Mouse (Mus musculus) cerebellum, postnatal 25 days (tissue): ENCODE data around the gene Itga10.
"Not testable (repeated sequence)": the region's sequence is repeated elsewhere in the genome, so short reads cannot be mapped to it uniquely, and the experiment has no call there.

Experiments used
- DNase-seq, 2 experiments: peaks; one replicate each; pipeline ENCODE4 v3.0.0; 2021; ENCODE audit warnings: mixed read lengths in 2 of 2

Itga10 gene

DNA sequence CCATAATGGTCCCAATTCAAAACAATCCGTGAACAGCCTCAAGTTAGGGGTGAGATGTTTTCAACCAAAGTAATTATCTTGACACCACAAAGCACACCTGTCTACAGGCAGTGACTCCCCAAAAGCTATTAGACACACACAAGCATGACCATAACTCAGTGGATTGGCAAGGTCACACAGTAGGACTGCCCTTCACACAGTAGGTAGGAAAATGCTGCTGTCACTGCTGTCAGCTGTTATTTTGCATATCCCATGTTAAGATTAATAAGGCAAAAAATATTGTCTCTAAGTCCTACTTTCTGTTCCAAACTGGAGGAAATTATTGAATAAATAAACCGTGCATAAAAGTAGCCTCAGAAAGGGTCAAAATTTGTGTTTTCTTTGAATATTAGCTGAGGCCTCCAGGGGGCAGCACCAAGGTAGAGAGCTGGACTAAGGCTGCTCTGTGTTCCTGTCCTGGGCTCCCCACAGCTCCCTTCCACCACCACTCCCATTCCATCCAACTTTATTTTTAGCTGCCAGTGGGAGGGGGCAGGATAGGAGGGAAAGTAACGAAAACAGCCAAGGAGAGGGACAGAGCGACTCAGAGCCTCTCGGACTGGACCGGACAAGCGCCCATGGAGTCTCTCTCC, at the start of gene Itga10:
Gene Itga10, plus strand, starts transcription at position 567 of the 632 bp plus-strand sequence.
- DNase-seq, result peak; percentile 39 to 70

DNA sequence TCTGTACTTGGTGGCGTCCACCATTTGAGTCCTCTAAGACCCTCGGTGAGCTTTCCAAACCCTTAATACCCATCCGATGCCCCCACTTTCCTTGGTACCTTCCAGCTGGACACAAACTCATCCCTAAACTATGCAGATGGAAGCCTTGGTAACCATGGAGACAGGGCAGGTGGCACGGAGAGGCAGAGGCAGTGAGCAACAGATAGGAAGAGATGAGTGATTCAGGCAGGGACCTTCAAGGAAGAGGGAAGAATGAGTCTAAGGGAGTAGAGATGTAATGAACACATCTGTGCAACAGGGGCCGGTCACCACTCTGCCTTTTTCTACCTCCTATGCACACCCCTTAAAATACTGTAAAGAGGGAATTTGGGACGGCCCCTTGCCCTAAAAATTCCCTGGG, 49.7 kb upstream of the Itga10 start:
- DNase-seq, result peak; percentile 57 to 64

DNA sequence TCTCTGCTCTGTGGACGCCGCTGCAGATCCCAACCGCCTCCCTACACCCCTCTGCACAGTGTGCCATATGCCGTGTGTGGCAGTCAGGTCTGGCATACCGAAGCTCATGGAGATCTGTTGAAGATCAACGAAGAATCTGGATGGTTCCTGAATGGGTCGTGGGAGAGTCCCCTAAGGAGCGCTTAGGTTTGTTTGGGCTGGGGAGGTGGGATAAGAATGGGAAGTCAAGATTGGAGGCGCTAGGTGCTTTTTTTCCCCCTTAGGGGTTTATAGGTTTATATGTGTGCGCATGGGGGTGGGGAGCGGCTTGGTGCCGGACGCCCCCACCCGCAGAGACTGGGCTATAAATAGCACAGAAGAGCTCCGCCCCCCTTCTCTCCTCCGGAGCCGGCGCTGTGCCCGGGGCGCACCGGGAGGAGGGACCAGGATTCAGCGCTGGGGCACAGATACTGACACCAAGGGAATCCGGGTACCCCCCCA, 49.1 kb upstream of the Itga10 start, which contains the start of gene Ankrd34a:
Gene Ankrd34a, plus strand, starts transcription at position 409 of the 480 bp plus-strand sequence.
- DNase-seq, result peak; percentile 93 to 96

DNA sequence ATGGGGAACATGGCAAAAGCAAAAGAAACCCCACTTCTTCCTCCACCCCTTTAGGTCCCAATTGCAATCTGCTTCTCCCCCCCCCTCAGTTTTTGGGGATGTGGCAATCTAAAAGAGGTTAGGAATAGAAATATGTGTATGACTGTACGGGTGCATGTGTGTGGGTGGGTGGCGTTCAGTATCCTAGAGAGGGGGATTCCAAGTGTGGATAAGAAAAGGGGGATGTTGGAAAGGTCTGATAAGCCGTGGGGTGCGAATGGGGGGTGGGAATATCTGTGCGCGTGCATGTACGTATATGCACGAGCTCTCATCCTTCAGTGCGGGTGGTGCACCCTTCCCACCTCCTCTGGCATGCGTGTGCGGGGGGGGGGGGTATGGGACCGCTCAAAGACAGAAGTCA, 48.5 kb upstream of the Itga10 start:
- peak in 1 of 2 experiments; percentile 65 for DNase-seq

DNA sequence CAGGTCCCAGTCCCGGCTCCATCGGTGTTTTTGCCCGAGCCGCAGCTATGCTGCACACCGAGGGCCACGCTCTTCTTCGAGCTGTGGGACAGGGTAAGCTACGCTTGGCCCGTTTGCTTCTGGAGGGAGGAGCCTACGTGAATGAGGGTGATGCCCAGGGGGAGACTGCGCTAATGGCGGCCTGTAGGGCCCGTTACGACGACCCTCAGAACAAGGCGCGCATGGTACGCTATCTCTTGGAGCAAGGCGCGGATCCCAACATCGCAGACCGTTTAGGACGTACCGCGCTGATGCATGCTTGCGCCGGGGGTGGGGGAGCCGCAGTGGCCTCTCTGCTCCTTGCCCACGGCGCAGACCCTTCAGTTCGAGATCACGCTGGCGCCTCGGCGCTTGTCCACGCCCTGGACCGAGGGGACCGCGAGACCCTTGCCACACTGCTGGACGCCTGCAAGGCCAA, 47.9 kb upstream of the Itga10 start:
- DNase-seq, result peak; percentile 70

DNA sequence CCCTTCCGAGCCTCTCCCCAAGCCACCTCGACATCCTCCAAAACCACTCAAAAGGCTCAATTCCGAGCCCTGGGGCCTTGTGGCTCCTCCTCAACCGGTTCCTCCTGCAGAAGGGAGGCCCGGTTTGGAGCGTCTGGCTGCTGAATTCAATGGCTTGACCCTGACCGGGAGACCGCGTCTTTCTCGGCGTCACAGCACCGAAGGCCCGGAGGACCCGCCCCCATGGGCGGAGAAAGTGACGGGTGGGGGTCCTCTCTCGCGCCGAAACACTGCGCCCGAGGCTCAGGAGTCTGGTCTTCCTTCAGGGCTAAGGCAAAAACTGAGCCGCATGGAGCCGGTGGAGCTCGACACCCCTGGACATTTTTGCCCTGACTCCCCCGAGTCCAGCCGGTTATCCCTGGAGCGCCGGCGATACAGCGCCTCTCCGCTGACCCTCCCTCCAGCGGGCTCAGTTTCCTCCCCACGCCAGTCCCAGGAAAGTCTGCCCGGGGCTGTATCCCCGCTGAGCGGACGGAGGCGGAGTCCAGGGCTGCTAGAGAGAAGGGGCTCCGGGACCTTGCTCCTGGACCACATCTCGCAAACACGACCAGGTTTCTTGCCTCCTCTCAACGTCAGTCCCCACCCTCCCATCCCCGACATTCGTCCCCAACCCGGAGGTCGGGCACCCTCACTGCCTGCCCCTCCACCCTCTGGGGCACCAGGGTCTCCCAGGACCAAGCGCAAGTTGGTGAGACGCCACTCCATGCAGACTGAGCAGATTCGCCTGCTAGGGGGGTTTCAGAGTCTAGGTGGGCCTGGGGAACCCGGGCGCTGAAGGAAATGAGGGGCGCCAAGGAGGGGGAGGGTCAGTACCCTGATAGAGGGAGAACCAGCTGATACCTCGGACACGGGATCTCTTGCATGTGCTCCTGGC, 47.0 kb upstream of the Itga10 start:
- DNase-seq, result peak; percentile 73 to 75

DNA sequence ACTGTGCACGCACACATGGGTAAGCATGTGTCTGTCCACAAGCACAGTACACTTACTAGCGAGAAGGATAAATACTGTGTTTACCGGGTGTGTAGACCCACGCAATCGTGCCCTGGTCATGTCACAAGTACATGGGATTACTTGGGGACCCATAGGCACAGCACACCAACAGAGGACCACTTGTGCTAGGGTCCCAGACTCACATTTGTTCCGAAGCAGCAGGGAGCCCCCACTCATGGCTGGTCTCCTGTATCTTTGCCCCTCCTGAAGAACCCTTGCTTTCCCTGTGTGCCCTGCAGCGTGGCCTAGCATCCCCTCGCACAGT, 46.4 kb upstream of the Itga10 start:
- DNase-seq, result peak in 1 of 2 experiments; percentile 37

DNA sequence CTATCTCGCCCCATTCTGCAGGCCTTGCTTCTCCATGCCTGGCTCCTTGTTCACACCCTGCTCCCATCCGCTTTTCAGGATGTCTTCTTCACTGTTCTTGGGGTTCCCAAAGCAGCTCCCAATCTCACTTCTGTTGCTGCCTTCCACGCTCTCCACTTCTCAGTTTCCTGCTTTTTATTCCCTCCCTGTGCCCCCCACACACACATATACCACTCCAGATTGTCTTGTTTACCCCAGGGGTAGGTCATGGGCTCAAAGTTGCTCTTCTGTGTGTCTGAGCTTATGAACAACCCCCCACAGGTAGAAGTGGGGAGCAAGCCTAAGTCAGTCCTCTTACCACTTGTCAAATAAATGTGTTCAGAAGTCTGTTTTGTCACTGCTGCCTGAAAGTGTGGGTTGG, 46.0 kb upstream of the Itga10 start:
- DNase-seq, result no peak

DNA sequence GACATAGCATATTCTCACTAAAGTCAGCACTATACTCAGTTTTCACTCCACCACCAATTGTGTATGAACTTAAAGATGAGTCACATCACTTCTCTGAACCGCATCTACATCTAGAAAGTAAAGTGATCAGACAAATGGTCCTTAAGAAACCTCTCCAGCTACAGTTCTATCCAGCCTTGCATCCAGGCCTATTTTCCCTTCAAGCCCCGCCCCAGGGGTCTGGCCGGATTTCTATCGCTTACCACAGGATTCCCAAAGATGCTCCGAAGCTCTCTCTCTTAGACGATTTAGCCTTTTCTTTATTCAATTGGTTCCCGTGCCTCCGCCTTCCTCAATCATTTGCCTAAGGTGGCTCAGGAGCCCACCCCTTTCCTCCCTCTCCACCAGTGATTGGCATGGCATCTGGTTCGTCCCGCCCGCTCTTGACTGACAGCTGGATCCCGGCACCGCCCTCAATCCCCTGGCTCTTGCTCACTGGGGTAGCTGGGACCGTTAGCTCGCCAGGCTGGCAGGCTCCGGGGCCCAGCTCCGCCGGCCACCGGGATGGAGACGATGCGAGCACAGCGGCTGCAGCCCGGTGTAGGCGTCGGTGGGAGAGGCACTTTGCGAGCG, 44.6 kb upstream of the Itga10 start, which contains the start of gene Lix1l:
Gene Lix1l, plus strand, starts transcription at position 511 of the 612 bp plus-strand sequence.
- DNase-seq, result peak; percentile 88 to 92

DNA sequence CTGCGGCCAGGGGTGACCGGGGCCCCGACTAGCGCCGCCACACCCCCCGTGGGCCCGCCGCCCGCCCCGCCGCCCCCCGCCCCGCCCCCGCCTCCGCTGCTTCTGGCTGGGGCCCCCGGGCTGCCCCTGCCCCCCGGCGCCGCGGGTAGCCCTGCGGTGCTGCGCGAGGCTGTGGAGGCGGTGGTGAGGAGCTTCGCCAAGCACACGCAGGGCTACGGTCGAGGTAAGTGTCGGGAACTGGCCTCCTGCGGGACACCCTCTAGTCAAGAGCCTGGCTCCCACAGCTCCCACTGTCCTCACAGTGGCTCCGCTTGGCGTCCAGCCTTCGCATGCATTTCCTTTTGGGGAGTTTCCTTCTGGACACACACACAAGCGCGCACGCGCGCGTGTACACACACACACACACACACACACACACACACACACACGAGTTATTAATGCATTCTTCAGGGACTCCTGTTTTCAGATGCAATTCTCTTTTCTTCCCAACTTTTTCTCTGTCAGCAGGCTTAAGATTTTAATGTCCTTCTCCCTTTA, 44.1 kb upstream of the Itga10 start:
- peak; percentile 74 to 80 for DNase-seq

DNA sequence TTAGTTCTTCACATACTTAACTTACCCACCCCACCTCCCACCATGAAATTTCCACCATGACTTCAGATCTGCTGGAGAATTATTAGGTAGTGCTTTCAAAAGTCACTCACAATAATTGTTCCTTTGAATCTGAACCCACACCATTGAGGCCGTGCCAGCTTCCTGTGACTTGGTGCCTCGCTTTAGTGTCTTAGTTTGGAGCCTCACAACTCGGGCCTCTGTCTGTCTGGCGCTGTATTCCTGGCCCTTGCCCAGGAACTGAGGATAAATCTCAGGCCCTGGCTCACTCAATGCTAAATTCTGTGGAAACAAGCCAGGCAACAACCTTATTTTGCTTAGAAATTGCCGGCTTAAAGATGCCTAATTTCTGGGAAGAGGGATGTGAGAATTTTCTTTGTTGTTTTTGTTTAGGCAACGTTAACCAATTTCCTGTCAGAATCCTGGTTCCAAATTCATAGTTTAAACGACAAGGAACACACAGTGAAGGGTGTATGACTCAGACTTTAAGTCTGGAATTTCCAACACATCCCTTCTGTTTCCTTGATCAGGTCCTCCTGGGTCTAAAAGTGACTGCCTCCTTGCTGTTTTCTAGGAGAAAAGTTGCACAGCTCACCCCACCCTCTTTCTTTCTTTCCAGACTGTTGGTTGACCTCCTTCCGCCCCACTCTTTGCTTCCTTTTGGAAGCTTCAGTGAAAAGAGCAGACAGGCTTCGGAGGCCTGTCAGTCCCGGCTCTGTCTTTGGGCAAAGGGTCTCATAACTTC, 43.3 kb upstream of the Itga10 start:
- DNase-seq, result peak in 1 of 2 experiments; percentile 51

DNA sequence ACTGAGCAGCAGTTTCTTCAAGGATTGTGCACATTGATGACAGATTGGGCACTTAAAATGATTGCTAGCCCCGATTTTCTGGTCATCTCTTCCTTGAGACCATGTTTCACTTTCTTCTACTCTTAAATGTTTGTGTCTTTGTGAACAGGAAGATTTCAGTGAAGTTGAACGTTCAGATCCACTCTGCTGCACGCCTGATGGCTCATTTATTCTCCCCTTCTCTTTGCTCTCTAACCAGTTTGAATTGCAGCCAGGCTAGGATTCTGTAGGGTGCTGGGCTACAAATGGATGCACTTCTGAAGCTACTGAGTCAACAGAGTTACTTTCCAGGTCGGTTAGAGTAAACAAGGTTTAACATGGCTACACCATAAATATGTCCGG, 42.7 kb upstream of the Itga10 start:
- no peak for DNase-seq

DNA sequence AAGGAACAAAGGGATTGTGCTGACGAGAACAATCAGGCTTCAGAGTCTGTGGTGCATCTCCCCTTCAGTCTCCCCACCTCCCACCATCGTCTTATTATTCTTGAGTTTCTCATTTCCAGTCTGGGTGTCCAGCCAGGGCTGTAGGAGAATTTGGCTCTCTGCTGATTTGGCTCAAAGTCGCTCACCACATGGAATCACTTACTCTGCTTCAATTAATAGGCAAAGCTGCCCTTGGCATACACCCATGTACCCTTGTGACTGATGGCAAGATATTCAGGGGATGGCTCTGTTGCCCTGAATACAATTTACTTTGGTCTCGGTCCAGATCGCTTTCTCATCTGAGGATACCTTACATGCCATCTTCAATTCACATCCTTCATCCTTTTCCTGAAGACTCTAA, 42.1 kb upstream of the Itga10 start:
- DNase-seq, result peak; percentile 55 to 69

DNA sequence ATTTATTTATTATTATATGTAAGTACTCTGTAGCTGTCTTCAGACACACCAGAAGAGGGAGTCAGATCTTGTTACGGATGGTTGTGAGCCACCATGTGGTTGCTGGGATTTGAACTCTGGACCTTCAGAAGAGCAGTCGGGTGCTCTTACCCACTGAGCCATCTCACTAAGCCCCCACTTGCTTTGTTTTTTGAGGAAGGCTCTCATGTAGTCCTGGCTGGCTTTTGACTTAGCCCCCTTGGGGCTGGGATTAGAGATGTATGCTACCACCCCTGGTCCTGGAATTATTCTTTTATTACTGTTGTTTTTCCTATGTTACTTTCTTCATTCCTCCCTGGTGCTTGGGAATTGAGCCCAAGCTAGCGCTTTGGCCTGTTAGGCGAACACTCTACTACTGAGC, 39.4 kb upstream of the Itga10 start:
- not testable (repeated sequence) for DNase-seq

DNA sequence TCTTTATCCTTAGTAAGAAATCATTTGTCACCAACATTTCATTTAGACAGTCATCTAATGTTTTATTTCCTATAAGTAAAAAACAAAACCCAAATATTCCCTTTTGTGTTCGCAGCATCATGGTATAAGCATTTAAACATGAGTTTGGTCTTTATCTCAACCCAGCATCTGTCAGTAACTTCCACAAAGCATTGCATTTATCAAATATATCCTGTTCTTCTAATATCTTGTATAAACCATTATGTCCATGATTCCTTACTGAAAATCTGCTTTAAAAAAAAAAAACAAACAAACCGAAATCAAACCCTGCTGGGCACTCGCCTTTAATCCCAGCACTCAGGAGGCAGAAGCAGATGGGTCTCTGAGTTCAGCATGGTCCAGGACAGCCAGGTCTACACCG, 38.8 kb upstream of the Itga10 start:
- DNase-seq, result no peak

DNA sequence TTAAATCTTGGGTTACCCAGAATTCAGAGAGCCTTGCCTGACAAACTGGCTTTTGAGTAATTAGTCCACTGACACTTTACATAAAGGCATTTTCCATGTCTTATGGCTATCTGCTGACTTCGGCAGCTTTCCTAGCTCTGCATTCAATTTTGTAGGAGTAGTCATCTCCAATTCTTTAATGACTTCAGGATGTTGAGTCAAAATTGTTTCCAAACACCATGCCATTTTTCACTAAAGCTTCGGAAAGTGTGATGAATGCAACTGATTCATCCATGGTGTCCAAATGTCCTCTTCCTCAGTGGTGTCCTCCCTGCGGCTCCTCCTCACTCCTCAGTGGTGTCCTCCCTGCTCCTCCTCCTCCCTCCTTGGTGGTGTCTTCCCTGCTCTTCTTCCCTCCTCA, 27.4 kb upstream of the Itga10 start:
- no peak for DNase-seq

DNA sequence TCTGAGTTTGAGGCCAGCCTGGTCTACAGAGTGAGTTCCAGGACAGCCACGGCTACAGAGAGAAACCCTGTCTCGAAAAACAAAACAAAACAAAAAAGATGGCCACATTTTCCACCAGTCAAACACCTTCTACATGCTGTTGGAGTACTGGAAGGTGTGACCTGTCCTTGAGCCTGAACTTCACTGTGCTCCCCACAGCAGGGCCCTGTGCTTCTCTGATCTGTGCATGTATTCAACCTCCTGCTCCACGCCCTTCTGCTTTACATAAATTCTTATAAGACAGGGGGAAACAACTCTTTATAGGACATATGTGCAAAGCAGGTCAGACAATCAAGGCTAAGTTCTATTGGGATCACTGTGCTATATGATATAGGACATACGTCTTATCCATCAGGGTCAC, 22.2 kb upstream of the Itga10 start:
- DNase-seq, result no peak

DNA sequence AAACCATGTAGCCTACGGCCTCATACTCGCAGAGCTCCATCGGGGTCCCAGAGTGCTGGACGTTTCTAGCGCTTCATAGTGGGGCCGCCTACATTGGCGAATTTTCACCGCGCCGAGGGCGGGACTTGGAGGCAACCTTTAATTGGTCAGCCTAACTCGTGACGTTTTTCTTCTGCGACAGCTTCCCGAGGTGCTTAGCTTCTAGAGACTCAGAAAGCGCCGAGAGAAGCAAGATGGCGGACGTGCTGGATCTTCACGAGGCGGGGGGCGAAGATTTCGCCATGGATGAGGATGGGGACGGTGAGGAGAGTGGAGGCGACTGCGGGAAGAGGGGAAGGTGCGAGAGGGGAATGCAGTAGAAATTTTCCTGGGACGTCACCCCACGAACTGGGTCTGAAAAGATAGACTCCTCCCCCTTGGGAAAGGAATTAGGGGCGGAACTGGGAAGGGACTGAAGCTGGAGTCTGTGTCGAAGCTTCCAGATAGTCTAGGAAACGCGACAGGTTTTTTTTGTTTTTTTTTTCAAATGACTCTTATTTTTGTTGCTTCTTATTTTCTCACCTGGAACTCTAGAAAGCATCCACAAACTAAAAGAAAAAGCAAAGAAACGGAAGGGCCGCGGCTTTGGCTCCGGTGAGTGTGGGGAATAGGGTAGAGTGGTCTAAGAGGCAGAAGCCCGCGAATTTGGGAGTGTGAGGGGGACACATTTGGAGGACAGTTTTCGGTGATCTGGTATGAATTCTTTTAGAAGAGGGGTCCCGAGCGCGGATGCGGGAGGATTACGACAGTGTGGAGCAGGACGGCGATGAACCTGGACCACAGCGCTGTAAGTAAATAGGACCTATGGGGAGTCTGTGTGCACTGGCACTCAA, 15.4 kb upstream of the Itga10 start, which contains the start of gene Rbm8a:
Gene Rbm8a, plus strand, starts transcription at position 205 of the 872 bp plus-strand sequence.
- DNase-seq, result peak; percentile 97

DNA sequence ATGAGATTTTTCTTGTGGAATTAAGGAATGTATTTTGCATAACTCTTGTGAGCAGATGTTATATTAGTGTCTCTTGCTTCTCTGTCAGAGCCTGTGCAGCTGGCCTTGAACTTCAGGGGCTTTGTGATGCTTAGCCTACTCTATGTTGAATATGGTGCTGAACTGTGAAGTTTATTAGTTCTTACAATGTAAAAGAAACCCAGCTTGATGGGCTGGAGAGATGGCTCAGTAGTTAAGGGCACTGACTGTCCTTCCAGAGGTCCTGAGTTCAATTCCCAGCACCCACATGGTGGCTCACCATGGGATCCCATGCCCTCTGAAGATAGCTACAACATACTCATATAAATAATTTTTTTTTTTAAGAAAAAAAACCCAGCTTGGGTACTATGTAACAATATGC, 13.3 kb upstream of the Itga10 start:
- DNase-seq, result no peak

DNA sequence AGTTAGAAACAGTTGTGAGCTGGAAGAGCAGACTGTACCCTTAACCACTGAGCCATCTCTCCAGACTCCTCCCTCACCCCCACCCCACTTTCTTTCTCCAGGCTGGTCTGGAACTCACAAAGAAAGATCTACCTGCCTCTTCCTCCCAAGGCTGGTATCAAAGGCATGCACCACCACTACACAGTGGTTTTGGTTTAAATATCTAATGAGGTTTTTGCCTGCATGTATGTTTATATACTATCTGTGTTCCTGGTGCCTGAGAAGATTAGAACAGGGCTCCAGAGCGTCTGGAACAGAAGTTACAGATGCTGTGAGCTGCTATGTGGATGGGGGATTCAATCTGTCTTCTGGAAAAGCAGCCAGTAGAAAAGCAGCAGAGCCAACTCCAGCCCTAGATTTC, 11.4 kb upstream of the Itga10 start:
- DNase-seq, result no peak
